Mouse (Mus musculus) cerebellum, adult 2 months (tissue): ENCODE measurements around the gene Plcb1. TPM values are rescaled to one million over a fixed set of nuclear protein-coding genes. Genes with fewer than 3 reads are reported as not detected.
A peak's percentile ranks its signal among the peaks of the same experiment; 100 is the strongest.
"Not testable (repeated sequence)": the region's sequence is repeated elsewhere in the genome, so short reads cannot be mapped to it uniquely, and the experiment has no call there.

Source experiments
- DNase-seq, 2 experiments: peaks; one replicate each; pipeline ENCODE4 v3.0.0; 2021
- H3K27ac ChIP-seq: fragments of 200-500 bp; 2 replicates; pipeline ENCODE4 v1.5.1; 2012; ENCODE audit warnings: low read length, control low read depth, inconsistent platforms; ENCODE audit not compliant: insufficient read depth
- H3K27me3 ChIP-seq: fragments of 200-500 bp; 2 replicates; pipeline ENCODE4 v1.6.1; 2012; ENCODE audit warnings: inconsistent platforms, mild to moderate bottlenecking, low read length, moderate library complexity; ENCODE audit not compliant: control insufficient read depth, insufficient read depth
- H3K4me1 ChIP-seq: fragments of 200-500 bp; 2 replicates; pipeline ENCODE4 v1.6.1; 2011; ENCODE audit warnings: low read length; ENCODE audit not compliant: control insufficient read depth, insufficient read depth
- H3K4me3 ChIP-seq: fragments of 200-500 bp; replicated peaks from 2 replicates; pipeline ENCODE3; 2011; ENCODE audit warnings: mild to moderate bottlenecking, low read depth, low read length, control low read depth; ENCODE audit not compliant: insufficient read depth
- CTCF ChIP-seq: fragments of 200-500 bp; IDR thresholded peaks from 2 replicates; pipeline ENCODE4 v1.5.1; 2011; ENCODE audit warnings: low read depth, mild to moderate bottlenecking, control low read depth, low read length, moderate library complexity, borderline replicate concordance; ENCODE audit not compliant: insufficient read depth
- POLR2A ChIP-seq: fragments of 200-500 bp; IDR thresholded peaks from 2 replicates; pipeline ENCODE4 v1.6.1; 2011; ENCODE audit warnings: low read length, control low read depth, borderline replicate concordance; ENCODE audit not compliant: insufficient read depth
- WGBS: fragments of 180-500 bp; shearing (Covaris S2); methylation state at CpG from one replicate; pipeline ENCODE4 v1.1.7; 2018; 5-methylcytosine and 5-hydroxymethylcytosine counted together
- polyA plus RNA-seq: library from polyadenylated mRNA; depleted of rRNA; stranded (reverse); fragments of >200 nt; gene quantifications from 2 replicates; pipeline ENCODE4 v1.2.3, GENCODE M21; 2012

Gene Plcb1
- polyA plus RNA-seq, 1 experiment, result 18.5 TPM

DNA sequence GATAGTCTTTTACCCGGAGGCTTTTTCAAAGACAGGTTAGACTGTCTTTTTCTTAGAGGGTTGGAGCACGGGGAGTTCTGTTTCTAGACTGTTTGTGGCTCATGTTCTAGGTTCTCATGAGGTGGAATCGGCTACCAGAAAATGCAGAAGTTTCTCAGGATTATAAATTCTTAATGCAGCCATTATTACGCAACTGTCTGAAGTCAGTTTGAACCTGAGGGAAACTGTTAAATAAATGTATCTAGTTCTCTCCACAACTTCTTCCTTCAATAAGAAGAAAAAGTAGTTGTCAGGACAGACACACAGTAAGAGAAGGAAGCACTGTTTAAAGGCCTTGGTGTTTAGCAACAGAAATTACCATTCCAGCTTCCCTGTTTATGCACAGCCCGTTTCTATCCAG, 577.1 kb downstream of the Plcb1 start:
- 89% methylated on average over 5 of the region's 5 CpGs for WGBS

DNA sequence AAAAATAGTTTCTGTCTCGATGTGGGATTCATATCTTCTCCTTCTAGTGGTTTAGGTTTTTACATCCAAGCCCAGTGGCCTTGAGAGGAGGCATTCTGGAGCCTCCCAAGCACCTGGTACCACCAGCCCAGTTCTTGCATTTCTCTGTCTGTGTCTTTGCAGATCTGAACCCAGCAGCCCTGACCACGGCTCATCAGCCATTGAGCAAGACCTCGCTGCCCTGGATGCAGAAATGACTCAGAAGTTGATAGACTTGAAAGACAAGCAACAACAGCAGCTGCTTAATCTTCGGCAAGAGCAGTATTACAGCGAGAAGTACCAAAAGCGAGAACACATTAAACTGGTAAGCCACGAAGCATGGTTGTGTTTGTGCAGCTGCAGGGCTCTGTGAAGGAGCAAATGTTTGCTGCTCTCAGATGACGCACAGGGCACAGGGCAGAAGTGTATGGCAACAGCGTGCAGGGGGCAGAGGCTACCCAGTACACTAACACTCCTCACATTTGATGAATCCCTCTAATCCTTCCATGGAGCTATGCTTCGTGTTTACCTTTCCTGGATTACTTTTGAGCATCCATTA, 584.5 kb downstream of the Plcb1 start:
- 88% methylated on average over 10 of the region's 10 CpGs for WGBS
- Histone ChIP-seq H3K27me3 (no peaks in the 10 kb centered on the region), H3K4me1 (no peaks in the 10 kb centered on the region), H3K27ac (no peak overlapping the region), H3K4me3 (no peak overlapping the region)
- TF ChIP-seq CTCF, result no peak
- TF ChIP-seq POLR2A, result no peak
- DNase-seq, result no peak

More for the DNA sequence above, 577.1 kb downstream of the Plcb1 start:
- Histone ChIP-seq H3K4me1 (no peaks in the 10 kb centered on the region), H3K27ac (no peak overlapping the region), H3K27me3 (no peaks in the 10 kb centered on the region), H3K4me3 (no peak overlapping the region)
- no peak for TF ChIP-seq CTCF
- TF ChIP-seq POLR2A, result no peak
- DNase-seq, result no peak

DNA sequence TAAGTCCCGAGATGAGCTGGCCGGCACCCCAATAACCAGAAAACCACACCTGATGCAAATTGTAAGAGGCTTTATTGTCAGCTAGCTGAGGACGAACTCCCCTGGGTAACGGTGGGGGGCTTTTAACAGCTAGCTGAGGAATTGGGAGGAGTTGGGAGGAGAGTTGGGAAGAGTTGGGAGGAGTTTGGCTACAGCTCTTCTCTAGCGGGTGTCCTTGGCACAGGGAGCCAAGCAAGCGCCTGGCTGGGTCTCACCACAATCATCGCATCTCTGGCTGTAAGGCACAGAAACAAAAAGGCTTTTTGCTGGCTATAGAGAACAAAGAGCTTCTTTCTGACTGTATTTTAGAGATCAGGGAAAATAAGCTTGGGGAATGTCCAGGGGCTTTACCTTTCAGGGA, 594.9 kb downstream of the Plcb1 start:
- 27% methylated on average over 7 of the region's 7 CpGs for WGBS
- H3K27me3 ChIP-seq, DNase-seq, H3K4me3 ChIP-seq, H3K4me1 ChIP-seq, H3K27ac ChIP-seq: not testable (repeated sequence)

DNA sequence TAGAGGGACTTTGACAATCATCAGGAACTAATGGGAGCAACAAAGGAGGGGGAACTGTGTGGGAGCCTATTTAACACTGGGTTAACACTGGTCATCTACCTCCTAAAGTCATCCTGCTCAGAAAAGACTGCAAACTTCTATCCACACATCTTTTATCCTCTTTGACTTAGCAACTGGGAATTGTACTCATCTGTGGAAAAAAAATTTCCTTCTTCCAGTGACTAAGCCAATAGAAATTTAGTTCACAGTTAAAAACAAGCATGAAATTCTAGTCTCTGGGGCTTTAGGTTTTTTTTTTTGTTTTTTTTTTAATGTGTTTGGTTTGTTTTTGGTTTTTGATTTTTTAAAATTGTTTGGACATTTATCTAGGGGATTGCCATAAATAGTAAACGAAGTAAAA, 595.5 kb downstream of the Plcb1 start:
- H3K27ac ChIP-seq, result no peak overlapping the region
- H3K4me1 ChIP-seq, result no peaks in the 10 kb centered on the region
- TF ChIP-seq CTCF, result no peak
- no peak for TF ChIP-seq POLR2A
- H3K27me3 ChIP-seq, result no peaks in the 10 kb centered on the region
- WGBS, result 98% methylated on average over 1 of the region's 1 CpGs
- DNase-seq, result no peak
- H3K4me3 ChIP-seq, result no peak overlapping the region

DNA sequence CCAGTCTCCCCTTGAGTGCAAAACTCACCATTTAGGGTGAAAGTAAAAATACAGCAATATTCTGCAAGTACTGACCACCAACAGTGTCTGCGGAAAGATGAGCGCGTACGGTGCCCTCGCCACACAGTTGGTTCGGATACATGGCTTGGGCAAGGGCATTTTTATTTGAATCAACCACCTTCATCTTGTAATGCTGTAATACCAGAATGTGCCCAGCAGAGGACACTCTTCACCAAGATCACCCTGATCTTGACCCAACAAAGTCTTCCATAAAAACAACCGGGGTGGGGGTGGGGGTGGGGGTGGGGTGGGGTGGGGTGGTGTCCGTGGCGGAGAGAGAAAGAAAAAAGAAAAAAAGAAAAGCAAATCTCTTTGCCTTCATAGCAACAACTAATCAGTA, 602.1 kb downstream of the Plcb1 start:
- H3K27ac ChIP-seq, result no peak overlapping the region
- no peaks in the 10 kb centered on the region for H3K4me1 ChIP-seq
- DNase-seq, result peak; percentile 29 to 39
- WGBS, result 58% methylated on average over 9 of the region's 9 CpGs
- TF ChIP-seq POLR2A, result no peak
- TF ChIP-seq CTCF, result peak; percentile 43; the same call in 1 of the 2 replicates
- H3K4me3 ChIP-seq, result no peak overlapping the region
- no peaks in the 10 kb centered on the region for H3K27me3 ChIP-seq

DNA sequence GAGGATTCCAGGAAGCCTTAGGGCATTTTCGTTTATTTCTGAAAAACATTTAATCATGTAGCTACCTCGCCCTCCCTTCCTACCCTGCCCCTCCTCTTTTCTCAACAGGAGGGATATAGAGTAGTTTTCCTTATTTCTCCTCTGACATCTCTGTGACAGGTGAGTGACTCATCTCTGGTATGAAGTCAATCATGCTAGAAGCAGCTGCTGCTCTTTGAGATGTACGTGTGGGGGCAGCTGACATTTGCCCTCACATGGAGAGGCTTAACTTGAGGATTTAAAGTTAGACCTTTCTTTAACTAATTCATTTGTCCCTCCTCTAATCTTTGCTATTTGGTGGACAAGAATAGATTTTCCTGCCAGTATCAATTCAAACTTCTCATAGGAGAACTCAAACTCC, 608.8 kb downstream of the Plcb1 start:
- TF ChIP-seq CTCF (no peak), POLR2A (no peak)
- no peaks in the 10 kb centered on the region for H3K27me3 ChIP-seq
- 91% methylated on average over 3 of the region's 3 CpGs for WGBS

DNA sequence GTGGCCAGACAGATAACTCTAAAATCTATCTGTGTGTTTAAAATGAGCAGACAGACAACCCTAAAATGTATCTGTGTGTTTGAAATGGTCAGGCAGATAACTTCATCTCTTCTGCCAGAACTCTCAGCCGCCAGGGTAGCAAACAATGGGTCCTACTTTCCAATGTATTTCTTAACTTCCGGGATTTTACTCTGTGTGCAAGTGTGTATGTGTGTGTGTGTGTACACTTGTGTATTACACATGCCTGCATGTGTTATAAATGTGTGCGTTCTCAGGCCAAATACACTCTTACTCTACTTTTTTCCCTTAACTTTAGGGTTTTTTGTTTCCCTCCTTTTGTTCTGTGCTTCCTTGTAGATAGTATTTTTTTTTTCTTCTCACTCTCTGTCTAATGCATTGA, 610.5 kb downstream of the Plcb1 start:
- no peak for TF ChIP-seq POLR2A
- TF ChIP-seq CTCF, result no peak
- no peaks in the 10 kb centered on the region for H3K4me1 ChIP-seq
- DNase-seq, result no peak
- H3K27ac ChIP-seq, result no peak overlapping the region
- H3K27me3 ChIP-seq, result no peaks in the 10 kb centered on the region
- no peak overlapping the region for H3K4me3 ChIP-seq
- 96% methylated on average over 3 of the region's 3 CpGs for WGBS

More for the DNA sequence above, 608.8 kb downstream of the Plcb1 start:
- Histone ChIP-seq H3K4me3 (no peak overlapping the region), H3K4me1 (no peaks in the 10 kb centered on the region), H3K27ac (no peak overlapping the region)
- no peak for DNase-seq

DNA sequence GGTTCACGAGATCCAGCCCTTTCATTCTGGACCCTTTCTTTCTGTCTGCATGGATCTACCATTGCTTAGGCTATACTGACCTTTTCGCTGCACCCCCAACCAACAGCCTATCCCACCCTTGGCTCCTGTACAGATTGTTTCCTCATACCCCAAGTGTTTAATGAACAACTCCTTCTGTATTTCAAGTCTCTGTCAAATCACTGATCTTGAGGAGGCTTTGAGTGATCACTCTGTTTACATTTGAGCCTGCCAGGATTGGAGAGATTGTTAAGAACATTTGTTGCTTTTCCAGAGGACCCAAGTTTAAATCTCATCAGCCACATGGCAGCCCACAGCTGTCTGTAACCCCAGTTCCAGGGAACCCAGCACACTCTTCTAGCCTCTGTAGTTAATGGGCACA, 612.1 kb downstream of the Plcb1 start:
- TF ChIP-seq CTCF, result no peak
- no peak for TF ChIP-seq POLR2A
- Histone ChIP-seq H3K4me1 (no peaks in the 10 kb centered on the region), H3K4me3 (no peak overlapping the region), H3K27me3 (no peaks in the 10 kb centered on the region), H3K27ac (no peak overlapping the region)
- 96% methylated on average over 2 of the region's 2 CpGs for WGBS
- DNase-seq, result no peak
